Mouse (Mus musculus) heart, embryonic 13.5 days (tissue): ENCODE data around the gene Agtr1a. TPM values are rescaled to one million over a fixed set of nuclear protein-coding genes. Genes with fewer than 3 reads are reported as not detected.

Source experiments
- ATAC-seq: fragments of 200-750 bp; cut with Nextera tagmentation; 2 replicates; pipeline ENCODE4 v1.8.0; 2017; ENCODE audit warnings: moderate TSS enrichment; ENCODE audit not compliant: insufficient number of reproducible peaks, low FRiP score, low TSS enrichment; ENCODE audit errors: extremely low read depth
- H3K27ac ChIP-seq: fragments of 300-500 bp; sonication (generic); replicated peaks from 2 replicates; pipeline ENCODE4 v1.5.1; 2015; ENCODE audit warnings: moderate library complexity, mild to moderate bottlenecking, inconsistent platforms
- H3K27me3 ChIP-seq: fragments of 300-500 bp; sonication (generic); replicated peaks from 2 replicates; pipeline ENCODE4 v1.6.1; 2015; ENCODE audit warnings: mild to moderate bottlenecking, inconsistent platforms
- H3K36me3 ChIP-seq: fragments of 300-500 bp; sonication (generic); 2 replicates; pipeline ENCODE4 v1.6.1; 2015; ENCODE audit warnings: mild to moderate bottlenecking, inconsistent platforms
- H3K4me1 ChIP-seq: fragments of 300-500 bp; sonication (generic); 2 replicates; pipeline ENCODE4 v1.6.1; 2015; ENCODE audit warnings: inconsistent platforms
- H3K4me2 ChIP-seq: fragments of 300-500 bp; sonication (generic); 2 replicates; pipeline ENCODE4 v1.6.1; 2015; ENCODE audit warnings: inconsistent platforms, mild to moderate bottlenecking, moderate library complexity
- H3K4me3 ChIP-seq: fragments of 300-500 bp; sonication (generic); 2 replicates; pipeline ENCODE4 v1.5.1; 2015; ENCODE audit warnings: moderate library complexity, mild to moderate bottlenecking, inconsistent platforms
- H3K9ac ChIP-seq: fragments of 300-500 bp; sonication (generic); 2 replicates; pipeline ENCODE4 v1.6.1; 2015; ENCODE audit warnings: inconsistent platforms, mild to moderate bottlenecking, moderate library complexity
- H3K9me3 ChIP-seq: fragments of 300-500 bp; sonication (generic); 2 replicates; pipeline ENCODE4 v1.6.1; 2016; ENCODE audit warnings: inconsistent platforms
- WGBS: fragments of 180-500 bp; shearing (Covaris S2); methylation state at CpG from one replicate; pipeline ENCODE4 v1.1.7; 2015; ENCODE audit warnings: mixed read lengths; 5-methylcytosine and 5-hydroxymethylcytosine counted together
- polyA plus RNA-seq: library from polyadenylated mRNA; unstranded; fragments of >200 nt; fragmentation: Nextera tagmentation; extraction: Ambion mirVana; gene quantifications from 2 replicates; pipeline ENCODE4 v1.2.1, GENCODE M21; 2015

Agtr1a gene
- polyA plus RNA-seq, 1 experiment from 2014 or later, result 9.2 TPM

DNA sequence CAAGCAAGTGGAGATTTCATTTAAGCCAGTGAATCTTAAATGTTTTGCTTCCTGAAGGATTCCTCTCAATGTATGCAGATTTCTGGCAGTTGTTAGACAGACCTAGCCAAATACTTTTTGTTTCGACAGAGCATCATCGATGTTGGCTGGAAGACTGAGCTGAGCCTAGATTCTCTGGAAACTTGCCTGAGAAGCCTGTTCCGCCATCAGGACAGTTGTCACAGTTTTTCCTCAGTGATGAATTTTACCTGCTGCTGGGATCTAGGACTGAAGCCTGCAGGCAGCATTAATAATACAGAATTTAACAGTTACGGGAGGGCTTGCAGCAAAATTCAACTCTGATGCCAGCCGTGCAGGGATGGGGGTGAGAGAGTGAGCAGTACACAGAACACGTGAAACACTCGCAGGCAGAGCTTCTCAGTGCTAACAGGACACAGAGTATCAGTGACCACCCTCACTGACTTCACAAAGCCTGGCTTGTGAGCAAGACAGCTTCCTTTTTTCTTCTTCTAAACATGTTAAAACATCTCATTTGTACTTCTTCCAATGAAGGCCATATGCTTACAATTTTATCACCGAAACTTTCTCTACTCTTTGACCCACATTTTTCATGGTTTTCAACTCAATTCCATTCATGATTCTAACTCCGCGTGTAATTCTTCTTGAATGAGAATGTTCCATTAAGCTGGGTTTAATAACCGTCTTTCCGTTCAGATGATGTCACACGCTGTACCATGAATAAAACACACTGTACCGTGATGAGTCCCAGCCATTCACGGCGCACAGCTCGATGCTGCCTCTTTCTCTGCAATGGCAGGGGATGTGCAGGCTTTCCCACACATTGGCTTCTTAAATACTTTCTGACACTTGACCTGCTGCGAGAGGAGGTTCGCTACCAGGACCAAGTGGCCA lies 6.0 kb downstream of the Agtr1a start:
- no peak overlapping the region for H3K9ac ChIP-seq
- H3K27ac ChIP-seq, result no peak overlapping the region
- H3K27me3 ChIP-seq, result no peaks in the 10 kb centered on the region
- WGBS, result 81% methylated on average over 19 of the region's 19 CpGs
- H3K4me2 ChIP-seq, result no peak overlapping the region
- no peaks in the 10 kb centered on the region for H3K9me3 ChIP-seq
- no peaks in the 10 kb centered on the region for H3K36me3 ChIP-seq
- H3K4me1 ChIP-seq, result peaks cover 35% of the 10 kb centered on the region
- no peak for ATAC-seq
- no peak overlapping the region for H3K4me3 ChIP-seq

DNA sequence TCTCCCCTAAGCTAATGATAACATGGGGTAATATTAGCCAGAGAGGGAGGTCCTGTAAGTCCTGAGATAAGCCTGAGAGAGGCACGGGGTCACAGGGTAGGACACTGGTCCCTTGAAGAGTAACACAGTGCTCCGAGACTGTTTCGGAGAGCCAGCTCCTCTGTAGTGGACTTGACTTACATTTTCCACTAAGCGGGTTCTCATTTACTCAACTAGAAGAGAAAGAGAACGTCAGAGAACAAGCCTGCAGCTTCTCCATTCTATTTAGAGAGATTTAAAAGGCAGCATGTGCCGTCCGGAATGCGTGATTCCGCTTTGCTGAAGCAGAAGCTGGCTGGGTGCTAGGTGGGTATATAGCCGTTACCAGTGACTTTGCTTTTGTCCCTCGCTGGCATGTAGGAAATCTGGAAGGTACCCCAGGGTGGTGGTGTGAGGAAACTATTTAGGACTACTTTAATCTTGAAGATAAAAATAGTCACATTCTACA lies 9.2 kb downstream of the Agtr1a start:
- H3K9ac ChIP-seq, result peak overlapping the region; percentile 67
- H3K4me3 ChIP-seq, result peak overlapping the region; percentile 40
- no peaks in the 10 kb centered on the region for H3K9me3 ChIP-seq

DNA sequence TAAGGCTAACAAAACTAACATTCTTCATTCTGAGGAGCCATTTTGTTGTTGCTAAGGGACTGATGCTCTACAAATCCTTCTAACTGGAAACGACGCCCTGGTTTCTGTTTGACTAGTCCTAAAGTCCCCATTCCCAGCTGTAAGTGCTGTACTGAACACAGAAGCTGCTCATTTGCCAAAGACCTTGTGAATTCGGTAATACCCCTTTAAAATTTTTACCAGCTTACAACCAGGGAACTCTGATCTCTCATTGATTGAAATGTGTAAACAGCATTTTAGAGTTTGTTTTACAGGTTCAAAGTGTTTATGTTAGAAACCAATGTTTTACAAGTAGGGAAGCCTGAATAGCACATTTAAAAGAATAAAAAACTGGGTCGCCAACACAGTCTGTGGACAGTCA lies 10.6 kb downstream of the Agtr1a start:
- no peak for ATAC-seq
- no peak overlapping the region for H3K4me2 ChIP-seq
- H3K4me1 ChIP-seq, result peaks cover 35% of the 10 kb centered on the region

More for the DNA sequence above, 9.2 kb downstream of the Agtr1a start:
- WGBS, result 34% methylated on average over 11 of the region's 11 CpGs
- H3K36me3 ChIP-seq, result no peaks in the 10 kb centered on the region
- H3K4me2 ChIP-seq, result peak overlapping the region; percentile 63
- H3K4me1 ChIP-seq, result peaks cover 35% of the 10 kb centered on the region
- H3K27me3 ChIP-seq, result no peaks in the 10 kb centered on the region
- ATAC-seq, result peak; percentile 37; the same call in 1 of the 2 replicates
- H3K27ac ChIP-seq, result peak overlapping the region; percentile 93

DNA sequence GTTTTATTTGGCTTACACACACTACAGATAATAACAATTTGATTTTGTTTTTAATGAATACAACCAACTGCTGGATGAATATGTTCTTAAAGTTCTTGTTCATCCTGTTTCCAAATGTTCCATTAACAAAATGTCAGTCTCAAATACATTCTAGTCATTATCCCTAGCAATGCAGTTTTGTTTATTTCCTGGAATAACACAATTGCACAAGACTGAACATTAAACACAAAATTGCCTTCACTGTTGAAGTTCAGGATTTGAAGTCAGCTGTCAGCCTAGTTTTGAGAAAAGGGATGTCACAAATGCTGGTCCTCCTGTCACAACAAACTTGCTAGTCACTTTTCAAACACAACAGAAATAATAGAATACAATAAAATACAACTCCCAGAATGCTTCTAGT lies 12.1 kb downstream of the Agtr1a start:
- H3K27ac ChIP-seq, result no peak overlapping the region
- no peaks in the 10 kb centered on the region for H3K36me3 ChIP-seq
- H3K9me3 ChIP-seq, result no peaks in the 10 kb centered on the region
- no peaks in the 10 kb centered on the region for H3K27me3 ChIP-seq
- H3K9ac ChIP-seq, result no peak overlapping the region
- ATAC-seq, result no peak
- H3K4me1 ChIP-seq, result peaks cover 27% of the 10 kb centered on the region
- H3K4me2 ChIP-seq, result no peak overlapping the region
- no peak overlapping the region for H3K4me3 ChIP-seq

More for the DNA sequence above, 10.6 kb downstream of the Agtr1a start:
- no peaks in the 10 kb centered on the region for H3K36me3 ChIP-seq
- WGBS, result 85% methylated on average over 4 of the region's 4 CpGs
- H3K27me3 ChIP-seq, result no peaks in the 10 kb centered on the region
- no peaks in the 10 kb centered on the region for H3K9me3 ChIP-seq
- H3K9ac ChIP-seq, result no peak overlapping the region
- H3K27ac ChIP-seq, result no peak overlapping the region
- H3K4me3 ChIP-seq, result no peak overlapping the region

GRCm38 (mm10) chr13:30351966-30352365 lies 15.7 kb downstream of the Agtr1a start:
- no peaks in the 10 kb centered on the region for H3K36me3 ChIP-seq
- H3K9ac ChIP-seq, result no peak overlapping the region
- H3K27me3 ChIP-seq, result no peaks in the 10 kb centered on the region
- ATAC-seq, result no peak
- H3K9me3 ChIP-seq, result no peaks in the 10 kb centered on the region
- H3K27ac ChIP-seq, result no peak overlapping the region
- H3K4me1 ChIP-seq, result no peaks in the 10 kb centered on the region
- no peak overlapping the region for H3K4me3 ChIP-seq
- 74% methylated on average over 13 of the region's 13 CpGs for WGBS
- no peak overlapping the region for H3K4me2 ChIP-seq

GRCm38 (mm10) chr13:30354991-30355580 lies 18.8 kb downstream of the Agtr1a start:
- H3K27ac ChIP-seq, result no peak overlapping the region
- ATAC-seq, result no peak; the same call in 1 of the 2 replicates
- no peaks in the 10 kb centered on the region for H3K4me1 ChIP-seq
- no peak overlapping the region for H3K9ac ChIP-seq
- H3K4me3 ChIP-seq, result no peak overlapping the region
- no peaks in the 10 kb centered on the region for H3K9me3 ChIP-seq
- H3K27me3 ChIP-seq, result no peaks in the 10 kb centered on the region
- no peaks in the 10 kb centered on the region for H3K36me3 ChIP-seq
- WGBS, result 83% methylated on average over 6 of the region's 6 CpGs
- H3K4me2 ChIP-seq, result no peak overlapping the region

DNA sequence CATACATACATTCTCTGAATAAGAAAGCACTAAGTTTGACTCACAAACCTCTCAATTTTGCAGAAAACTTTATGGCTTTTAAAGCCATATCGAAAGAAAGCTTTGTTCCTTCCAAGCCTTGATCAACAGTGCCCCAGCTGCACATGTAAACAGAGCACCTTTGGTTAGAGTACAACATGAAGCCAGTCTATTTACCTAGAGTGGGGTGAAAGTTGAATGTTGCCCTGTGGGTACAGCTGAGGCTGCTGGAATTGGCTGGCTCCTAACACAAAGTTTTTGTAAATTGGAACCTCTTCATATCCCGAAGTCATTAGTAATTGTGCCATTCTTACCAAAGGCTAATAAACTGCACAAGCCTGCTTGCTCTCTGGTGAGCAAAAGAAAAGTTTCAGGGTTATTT lies 19.7 kb downstream of the Agtr1a start:
- WGBS, result 87% methylated on average over 2 of the region's 2 CpGs
- no peak overlapping the region for H3K4me2 ChIP-seq
- H3K36me3 ChIP-seq, result no peaks in the 10 kb centered on the region
- H3K27me3 ChIP-seq, result no peaks in the 10 kb centered on the region
- no peak overlapping the region for H3K9ac ChIP-seq
- H3K4me3 ChIP-seq, result no peak overlapping the region
- H3K27ac ChIP-seq, result no peak overlapping the region
- H3K9me3 ChIP-seq, result no peaks in the 10 kb centered on the region
- ATAC-seq, result no peak
- H3K4me1 ChIP-seq, result peaks cover 5% of the 10 kb centered on the region; the same call in 1 of the 2 replicates

GRCm38 (mm10) chr13:30358456-30359168 lies 22.4 kb downstream of the Agtr1a start:
- H3K27me3 ChIP-seq, result no peaks in the 10 kb centered on the region
- ATAC-seq, result no peak
- no peak overlapping the region for H3K9ac ChIP-seq
- H3K36me3 ChIP-seq, result no peaks in the 10 kb centered on the region
- H3K9me3 ChIP-seq, result no peaks in the 10 kb centered on the region
- H3K4me3 ChIP-seq, result no peak overlapping the region
- WGBS, result 65% methylated on average over 4 of the region's 4 CpGs
- peaks cover 9% of the 10 kb centered on the region; the same call in 1 of the 2 replicates for H3K4me1 ChIP-seq
- no peak overlapping the region for H3K27ac ChIP-seq
- no peak overlapping the region for H3K4me2 ChIP-seq

DNA sequence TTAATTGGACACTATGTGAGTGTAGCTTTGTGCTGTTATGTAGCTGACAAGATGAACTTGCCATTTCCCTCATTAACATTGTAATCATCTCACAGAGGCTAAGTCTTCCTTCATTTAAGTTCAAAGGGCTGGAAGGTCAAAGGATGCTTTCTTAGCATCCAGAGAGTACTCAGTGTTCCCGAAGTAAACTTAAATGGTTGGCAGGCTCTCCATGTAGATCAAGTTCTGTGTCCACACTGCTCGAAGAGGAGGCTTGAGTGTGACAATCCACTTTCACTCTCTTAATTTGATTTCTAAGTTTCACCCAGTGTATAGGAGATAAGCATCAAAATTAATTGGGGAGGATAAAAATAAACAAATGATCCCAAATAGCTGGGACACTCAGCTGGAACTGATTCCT lies 23.6 kb downstream of the Agtr1a start:
- Histone ChIP-seq H3K4me1 (peaks cover 11% of the 10 kb centered on the region; the same call in 1 of the 2 replicates), H3K36me3 (no peaks in the 10 kb centered on the region), H3K9ac (no peak overlapping the region), H3K27me3 (no peaks in the 10 kb centered on the region), H3K4me3 (no peak overlapping the region), H3K4me2 (no peak overlapping the region), H3K9me3 (no peaks in the 10 kb centered on the region), H3K27ac (no peak overlapping the region)
- no peak for ATAC-seq
- WGBS, result 77% methylated on average over 2 of the region's 2 CpGs

DNA sequence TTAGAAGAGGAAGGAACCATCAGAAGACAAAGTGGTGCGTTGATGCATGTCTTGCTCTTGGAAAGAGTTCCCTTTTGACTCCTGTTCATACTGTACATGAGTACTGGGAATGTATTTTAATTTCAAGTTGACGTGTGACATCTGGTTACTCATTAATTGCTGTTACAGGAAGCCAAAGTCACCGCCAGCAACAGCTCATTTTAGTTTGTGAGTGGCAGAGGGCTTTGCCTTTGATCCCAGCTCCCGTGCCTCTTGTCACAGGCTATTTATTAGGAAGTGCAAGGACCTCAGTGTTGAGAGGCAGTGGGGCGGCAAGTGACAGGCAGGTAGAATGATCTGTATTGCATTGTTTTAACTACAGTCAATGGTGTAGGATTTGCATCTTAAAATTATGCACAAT lies 24.8 kb downstream of the Agtr1a start:
- no peak overlapping the region for H3K4me2 ChIP-seq
- H3K27ac ChIP-seq, result 0 out of 2 replicates have a peak overlapping the region, but pooled peaks have one; percentile 4
- H3K9me3 ChIP-seq, result no peaks in the 10 kb centered on the region
- ATAC-seq, result no peak
- peaks cover 11% of the 10 kb centered on the region; the same call in 1 of the 2 replicates for H3K4me1 ChIP-seq
- no peaks in the 10 kb centered on the region for H3K27me3 ChIP-seq
- no peak overlapping the region for H3K9ac ChIP-seq
- no peaks in the 10 kb centered on the region for H3K36me3 ChIP-seq
- H3K4me3 ChIP-seq, result no peak overlapping the region
- 48% methylated on average over 5 of the region's 5 CpGs for WGBS

DNA sequence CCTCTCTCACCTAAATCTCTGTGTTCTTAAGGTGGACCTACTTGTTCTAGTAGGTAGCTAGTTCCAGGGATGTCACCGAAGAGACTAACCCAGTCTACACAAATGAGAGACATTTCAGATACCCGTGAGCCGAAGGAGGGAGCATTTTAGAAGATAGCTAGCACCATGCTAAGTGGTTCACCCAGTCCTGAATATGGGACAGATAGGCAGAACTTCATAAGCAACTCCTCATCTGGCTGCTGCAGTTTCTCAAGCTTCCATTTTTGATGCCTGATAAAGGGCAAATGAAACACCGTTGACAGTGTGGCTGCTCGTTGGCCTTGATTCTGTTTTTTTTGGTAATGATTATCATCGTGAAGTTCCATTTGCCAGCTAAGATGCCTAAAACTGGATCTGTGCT lies 25.8 kb downstream of the Agtr1a start:
- WGBS, result 82% methylated on average over 6 of the region's 6 CpGs
- no peak for ATAC-seq
- Histone ChIP-seq H3K9me3 (no peaks in the 10 kb centered on the region), H3K36me3 (no peaks in the 10 kb centered on the region), H3K9ac (no peak overlapping the region), H3K27ac (no peak overlapping the region), H3K27me3 (no peaks in the 10 kb centered on the region), H3K4me1 (peaks cover 11% of the 10 kb centered on the region; the same call in 1 of the 2 replicates), H3K4me3 (no peak overlapping the region), H3K4me2 (no peak overlapping the region)
